Mouse (Mus musculus): ENCODE measurements around the gene Dnmt1.

Dnmt1 gene

DNA sequence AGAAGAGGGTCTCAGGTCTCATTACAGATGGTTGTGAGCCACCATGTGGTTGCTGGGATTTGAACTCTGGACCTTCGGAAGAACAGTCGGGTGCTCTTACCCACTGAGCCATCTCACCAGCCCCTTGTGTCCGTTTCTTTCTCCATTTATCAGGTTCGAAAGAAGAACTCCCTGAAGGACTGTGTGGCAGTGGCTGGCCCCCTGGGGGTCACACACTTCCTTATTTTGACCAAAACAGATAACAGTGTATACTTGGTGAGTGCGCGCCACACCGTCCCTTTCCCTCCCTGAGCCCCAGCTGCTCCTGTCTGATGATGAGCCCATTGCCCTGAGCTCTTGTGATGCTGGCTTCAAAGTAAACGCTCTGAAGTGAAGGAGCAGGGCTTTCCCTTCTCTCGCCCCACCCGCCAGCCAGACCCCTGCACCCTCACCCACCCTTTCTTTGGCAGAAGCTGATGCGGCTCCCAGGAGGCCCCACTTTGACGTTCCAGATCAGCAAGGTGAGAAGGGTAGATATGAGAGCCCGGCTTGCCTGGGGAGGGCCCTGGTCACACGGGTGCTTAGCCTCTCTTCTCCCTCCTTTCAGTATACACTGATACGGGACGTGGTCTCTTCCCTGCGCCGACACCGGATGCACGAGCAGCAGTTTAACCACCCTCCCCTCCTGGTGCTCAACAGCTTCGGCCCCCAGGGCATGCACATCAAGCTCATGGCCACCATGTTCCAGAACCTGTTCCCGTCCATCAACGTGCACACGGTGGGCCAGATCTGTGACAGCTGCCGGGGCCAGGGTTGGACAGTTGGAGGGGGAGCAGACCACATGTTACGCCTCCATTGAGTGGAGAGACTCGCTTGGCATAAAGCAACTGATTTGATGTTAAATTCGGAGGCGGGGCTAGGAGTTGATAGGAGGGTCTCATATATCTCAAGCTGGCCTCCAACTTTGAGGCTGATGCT, 70.2 kb downstream of the Dnmt1 start:
- no peak for ATAC-seq (ENCODE audit: insufficient number of reproducible peaks, low FRiP score, low TSS enrichment)

DNA sequence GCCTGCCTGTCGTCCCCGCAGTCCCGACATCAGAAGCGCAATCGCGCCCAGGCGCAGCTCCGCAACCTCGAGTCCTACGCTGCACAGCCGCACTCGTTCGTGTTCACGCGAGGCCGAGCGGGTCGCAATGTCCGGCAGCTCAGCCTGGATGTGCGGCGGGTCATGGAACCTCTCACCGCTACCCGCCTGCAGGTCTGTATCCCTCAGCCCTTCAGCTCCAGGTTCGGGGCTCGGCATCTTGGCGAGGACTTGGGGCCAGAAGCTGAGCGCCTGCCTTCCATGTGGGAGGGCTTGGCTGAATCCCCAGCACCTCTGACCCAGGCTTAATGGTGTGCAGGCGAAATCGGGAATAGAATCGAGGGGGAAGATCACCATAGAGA, 71.3 kb downstream of the Dnmt1 start:
- 0 out of 2 replicates have a peak, but pooled peaks have one; percentile 2 for ATAC-seq (ENCODE audit: insufficient number of reproducible peaks, low FRiP score, low TSS enrichment)

DNA sequence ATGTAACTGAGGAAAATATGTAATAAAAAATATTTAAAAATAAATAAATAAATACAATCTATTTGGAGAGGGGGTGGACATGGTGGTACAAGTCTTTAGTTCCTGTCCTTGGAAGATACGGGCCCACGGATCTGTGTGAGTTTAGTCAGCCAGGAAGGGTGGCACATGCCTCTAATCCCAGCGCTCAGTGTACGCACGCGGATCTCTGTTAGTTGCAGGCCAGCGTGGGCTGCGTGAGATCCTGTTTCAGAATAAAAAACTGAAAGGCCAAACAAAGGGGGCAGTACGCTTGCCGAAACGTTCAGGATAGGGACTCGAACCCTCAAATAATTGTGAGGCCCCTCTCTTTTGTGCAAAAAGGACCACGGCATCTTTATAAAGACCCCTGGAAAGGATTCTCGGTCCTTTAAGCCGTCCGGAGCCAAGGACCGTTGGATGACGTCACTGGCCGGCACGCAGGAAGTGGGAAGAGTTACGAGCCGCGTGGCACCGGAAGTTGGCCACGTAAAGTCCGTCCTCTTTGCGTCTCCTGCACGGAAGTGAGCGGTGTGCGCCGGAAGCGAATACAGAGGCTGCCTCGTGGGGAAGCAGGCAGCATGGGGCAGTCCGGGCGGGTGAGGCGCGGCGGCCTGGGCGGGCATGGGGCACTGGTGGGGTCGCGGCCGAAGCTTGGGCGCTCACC, 71.8 kb downstream of the Dnmt1 start, which contains the start of gene Ppan:
Gene Ppan, plus strand, starts transcription at position 472 of the 682 bp plus-strand sequence.
- peak; percentile 97 for ATAC-seq (ENCODE audit: insufficient number of reproducible peaks, low FRiP score, low TSS enrichment)

DNA sequence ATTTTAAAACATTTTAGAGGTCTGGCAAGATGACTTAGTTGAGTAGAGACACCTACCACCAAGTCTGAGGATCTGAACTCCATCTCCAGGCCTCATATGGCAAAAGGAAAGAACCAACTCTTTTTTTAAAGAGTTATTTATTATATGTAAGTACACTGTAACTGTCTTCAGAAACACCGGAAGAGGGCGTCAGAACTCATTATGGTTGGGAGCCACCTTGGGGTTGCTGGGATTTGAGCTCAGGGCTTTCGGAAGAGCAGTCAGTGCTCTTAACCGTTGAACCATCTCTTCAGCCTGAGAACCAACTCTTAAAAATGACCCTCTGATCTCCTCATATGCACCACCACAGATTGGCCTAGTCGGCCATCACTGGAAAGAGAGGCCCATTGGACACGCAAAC, 72.5 kb downstream of the Dnmt1 start:
- no peak for ATAC-seq (ENCODE audit: insufficient number of reproducible peaks, low FRiP score, low TSS enrichment)

DNA sequence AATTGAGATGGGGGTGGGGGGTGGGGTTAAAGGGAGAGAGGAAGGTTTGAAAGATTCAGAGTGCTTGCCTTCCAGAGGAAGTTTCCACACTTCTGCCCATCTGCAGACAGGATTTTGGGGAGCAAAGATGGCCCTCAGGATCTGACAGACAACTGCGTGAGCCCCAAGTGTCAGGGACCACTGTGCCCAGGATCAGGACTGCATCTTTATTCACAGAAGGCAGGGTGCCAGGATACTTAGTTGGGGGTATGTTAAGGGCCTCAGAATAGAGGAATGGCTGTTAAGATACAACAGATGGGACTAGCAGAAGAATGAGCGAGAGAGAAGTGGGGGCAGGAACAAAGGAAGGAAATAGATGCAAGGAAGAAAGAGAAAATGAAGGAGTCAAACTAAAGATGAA, 73.1 kb downstream of the Dnmt1 start:
- ATAC-seq (ENCODE audit: insufficient number of reproducible peaks, low FRiP score, low TSS enrichment): no peak

DNA sequence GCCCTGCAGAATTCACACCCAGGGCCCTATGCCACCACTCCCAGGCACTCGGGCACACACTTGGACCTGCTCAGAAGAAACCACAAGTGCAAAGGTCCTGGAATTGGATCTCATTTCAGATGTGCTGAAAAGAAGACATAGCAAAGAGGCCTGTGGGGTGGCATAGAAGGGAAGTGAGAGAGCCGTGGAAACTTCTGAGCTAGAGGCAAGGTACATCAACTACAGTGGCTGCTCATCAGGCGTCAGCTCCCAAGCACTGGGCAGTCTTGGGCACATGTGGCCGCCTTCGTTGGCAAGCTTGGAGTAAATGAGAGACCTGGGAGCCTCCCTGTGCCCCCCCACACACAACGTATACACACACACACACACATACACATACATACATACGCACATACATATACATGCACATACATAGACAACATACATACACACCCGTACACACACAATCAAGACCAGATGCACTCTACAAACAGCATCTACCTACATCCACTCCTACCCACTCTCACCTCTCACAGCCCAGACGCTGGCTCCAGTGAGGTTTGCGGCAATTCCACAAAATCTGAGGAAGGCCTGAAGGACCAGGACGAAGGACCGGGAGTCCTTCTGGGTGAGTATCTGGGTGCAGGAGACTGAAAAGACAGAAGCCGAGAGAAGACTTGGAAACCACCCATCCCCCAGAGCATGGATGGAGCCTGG, 80.4 kb downstream of the Dnmt1 start, which contains the start of gene Angptl6:
Gene Angptl6, minus strand, starts transcription at position 631 of the 696 bp plus-strand sequence.
- no peak for ATAC-seq (ENCODE audit: insufficient number of reproducible peaks, low FRiP score, low TSS enrichment)

DNA sequence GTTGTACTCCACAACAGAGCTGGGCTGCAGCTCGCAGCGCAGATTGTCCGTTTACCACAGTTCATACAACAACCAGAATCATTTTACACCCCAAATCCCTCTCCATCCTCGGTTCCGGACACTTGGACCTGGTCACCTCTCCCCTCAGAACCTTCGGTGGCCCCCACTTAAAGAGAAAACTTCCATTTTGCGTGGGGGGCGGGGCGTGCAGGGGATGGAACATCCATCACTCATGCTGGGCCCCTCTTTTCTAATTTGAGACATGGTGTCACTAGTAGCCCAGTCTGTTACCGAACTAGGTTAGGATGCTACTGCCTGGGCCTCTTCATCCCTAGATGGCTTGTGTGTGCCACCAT, 81.0 kb downstream of the Dnmt1 start:
- ATAC-seq (ENCODE audit: insufficient number of reproducible peaks, low FRiP score, low TSS enrichment): 0 out of 2 replicates have a peak, but pooled peaks have one; percentile 12

DNA sequence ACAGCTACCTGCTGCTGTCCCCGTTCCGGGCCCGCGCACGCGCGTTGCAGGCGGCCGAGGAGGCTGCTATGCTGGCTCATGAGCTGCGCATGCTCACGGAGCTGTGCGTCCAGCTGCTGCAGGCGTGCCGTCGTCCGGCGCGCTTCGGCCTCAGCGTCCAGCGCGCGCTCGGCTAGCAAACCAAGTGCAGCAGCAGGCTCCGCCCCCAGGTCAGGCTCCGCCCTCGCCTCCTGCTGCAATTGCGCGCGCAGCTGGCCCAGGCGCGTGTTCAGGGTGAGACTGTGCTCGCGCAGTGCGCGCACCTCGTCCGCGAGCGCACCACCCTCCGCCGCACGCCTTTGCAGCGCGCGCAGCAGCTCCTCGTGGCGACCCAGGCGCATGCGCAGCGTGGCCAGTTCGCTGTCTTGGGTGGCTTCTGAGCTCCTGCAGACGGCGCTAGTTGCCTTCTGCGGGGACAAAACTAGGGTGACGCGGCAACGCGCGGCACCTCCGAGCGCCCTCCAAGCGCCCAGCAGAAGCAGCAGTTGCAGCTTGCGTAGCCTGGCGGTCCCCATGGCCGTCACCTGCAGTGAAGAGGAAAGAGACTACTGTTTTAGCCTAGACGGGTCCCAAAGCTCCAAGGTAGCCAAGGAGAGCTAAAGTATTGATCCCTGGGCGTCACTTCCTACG, 81.5 kb downstream of the Dnmt1 start:
- peak; percentile 92 for ATAC-seq (ENCODE audit: insufficient number of reproducible peaks, low FRiP score, low TSS enrichment)

DNA sequence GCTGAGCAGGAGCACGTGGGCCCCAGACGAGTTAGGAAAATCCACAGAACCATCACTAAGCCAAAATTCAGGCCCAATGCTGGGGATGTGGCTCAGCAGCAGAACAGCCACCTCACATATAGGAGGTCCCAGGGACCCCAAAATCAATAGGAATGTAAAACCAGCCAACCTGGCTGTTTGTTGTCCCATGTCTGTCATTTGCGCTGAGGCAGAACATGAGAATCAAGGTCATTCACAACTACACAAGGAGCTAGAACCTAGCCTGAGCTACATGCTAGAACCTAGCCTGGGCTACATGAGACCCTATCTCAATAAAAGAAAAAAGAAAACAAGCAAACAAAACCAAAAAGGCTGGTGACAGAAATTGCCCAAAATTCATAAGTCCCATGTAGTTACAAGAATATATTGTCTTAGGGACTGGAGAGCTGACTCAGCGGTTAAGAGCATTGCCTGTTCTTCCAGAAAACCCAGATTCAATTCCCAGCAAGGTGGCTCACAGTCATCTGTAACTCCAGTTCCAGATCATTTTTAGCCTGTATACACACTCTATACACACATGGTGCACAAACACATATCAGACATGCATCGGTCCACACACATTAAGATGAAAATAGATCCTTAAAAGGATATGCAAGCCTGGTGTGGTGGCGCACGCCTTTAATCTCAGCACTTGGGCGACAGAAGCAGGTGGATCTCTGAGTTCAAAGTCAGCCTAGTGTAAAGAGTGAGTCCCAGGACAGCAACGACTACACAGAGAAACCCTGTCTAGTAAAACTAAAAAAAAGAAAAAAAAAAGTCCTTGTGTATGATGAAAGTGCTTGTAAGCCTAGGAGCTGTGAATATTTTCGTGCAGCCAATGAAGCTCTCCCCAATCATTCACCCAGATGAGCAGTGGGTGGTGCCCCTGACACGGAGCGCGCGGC, 82.3 kb downstream of the Dnmt1 start:
- no peak for ATAC-seq (ENCODE audit: insufficient number of reproducible peaks, low FRiP score, low TSS enrichment)

DNA sequence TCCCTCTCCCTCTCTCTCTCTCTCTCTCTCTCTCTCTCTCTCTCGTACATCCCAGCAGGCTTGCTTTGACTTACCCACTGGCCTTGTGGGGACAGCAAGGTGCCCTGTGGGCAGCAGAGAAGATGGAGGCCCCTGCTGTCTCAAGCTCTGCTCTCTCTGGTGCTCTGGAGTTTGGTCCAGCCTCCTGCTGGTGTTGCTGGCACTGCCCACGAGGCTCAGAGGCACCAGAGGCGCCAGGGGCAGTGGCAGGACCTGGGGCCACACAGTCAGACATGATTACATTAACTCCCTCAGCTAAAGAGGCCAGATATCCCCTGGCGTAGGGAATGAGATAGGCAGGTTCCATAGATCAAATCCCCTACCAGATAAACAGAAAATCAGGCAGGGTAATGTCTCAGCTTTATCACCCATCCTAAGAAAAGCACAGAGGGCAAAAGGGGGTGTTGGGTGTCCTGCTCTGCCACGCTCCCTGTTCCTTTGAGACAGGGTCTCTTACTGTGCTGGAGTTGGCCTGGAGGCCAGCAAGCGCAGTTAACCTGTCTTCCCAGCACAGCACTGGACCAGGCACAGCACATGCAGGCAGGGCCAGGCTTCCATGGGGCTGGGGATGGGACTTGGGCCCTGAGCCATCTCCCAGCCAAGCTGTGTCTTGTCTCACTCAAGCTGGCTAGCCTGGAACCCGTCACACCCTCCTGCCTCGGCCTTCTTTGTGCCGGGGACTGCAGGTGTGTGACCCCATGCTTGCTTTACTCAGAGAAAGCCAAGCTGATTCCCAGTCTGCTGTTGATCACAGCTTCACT, 83.2 kb downstream of the Dnmt1 start:
- ATAC-seq (ENCODE audit: insufficient number of reproducible peaks, low FRiP score, low TSS enrichment): no peak

DNA sequence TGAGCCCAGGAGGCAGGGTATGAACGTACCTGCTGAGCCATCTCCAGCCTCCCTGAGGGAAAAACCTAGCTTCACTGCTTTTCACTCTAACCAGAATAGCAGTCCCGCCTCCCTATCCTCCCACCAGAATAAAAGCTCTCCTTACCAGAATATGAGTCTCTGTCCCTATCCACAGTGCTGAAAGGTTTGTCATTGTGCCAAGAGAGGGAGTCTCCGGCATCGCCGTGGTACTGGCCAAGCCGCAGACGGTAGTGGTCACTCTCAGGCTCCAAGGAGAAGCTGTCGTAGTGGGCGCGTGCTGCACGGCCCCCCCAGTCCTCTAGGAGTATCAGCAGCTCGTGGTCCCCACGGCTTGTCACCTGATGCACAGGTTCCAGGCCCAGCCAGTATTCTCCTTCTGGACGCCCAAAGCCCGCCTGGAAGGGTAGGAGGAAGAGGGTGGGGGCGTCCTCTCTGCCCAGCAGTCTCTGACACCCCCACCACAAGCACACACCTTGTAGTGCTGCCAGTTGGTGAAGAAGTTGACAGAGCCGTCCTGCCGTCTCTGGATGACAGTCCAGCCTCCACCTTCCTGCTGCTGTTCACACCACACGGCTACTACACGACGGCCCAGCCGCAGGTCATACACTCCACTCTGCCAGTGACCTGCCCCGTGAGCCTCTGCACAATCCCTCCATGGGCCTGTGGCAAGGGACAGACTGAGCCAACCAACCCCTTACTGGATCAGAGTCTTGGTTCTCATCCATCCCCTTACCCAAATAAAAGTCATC, 84.5 kb downstream of the Dnmt1 start:
- ATAC-seq (ENCODE audit: insufficient number of reproducible peaks, low FRiP score, low TSS enrichment): no peak

DNA sequence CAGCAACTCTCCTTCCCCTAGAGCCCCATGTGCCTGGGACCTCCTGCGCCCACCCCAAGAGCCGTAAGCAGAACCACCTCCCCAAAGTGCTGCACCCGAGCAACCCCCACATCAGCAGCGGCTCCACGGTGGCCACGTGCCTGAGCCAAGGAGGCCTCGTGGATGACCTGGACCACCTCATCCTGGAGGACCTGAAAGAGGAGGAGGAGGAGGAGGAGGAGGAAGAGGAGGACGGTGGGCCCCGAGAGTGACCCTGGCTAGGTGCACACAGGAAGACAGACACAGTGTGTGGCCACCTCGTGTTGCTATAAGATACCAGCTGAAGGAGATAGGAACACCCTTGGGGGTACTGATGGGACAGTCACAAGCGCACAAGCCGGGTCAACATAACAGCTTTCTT, 86.2 kb downstream of the Dnmt1 start:
- no peak for ATAC-seq (ENCODE audit: insufficient number of reproducible peaks, low FRiP score, low TSS enrichment)

DNA sequence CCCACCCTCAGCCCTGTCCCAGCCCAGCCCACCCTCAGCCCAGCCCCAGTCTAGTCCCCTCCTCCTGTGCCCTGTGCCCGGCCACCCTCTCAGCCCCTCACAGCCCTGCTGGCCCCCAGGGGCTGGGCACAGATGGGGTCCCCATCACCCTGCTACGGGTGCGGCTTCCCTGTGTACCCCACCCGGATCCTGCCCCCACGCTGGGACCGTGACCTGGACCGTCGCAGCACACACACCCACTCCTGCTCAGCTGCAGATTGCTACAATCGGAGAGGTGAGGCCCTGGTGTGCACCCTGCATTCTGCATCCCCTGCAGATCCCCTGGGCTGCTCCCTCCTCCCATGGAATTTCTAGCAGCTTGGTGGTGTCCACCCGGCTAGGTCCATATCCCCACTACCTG, 86.7 kb downstream of the Dnmt1 start:
- ATAC-seq (ENCODE audit: insufficient number of reproducible peaks, low FRiP score, low TSS enrichment): no peak

DNA sequence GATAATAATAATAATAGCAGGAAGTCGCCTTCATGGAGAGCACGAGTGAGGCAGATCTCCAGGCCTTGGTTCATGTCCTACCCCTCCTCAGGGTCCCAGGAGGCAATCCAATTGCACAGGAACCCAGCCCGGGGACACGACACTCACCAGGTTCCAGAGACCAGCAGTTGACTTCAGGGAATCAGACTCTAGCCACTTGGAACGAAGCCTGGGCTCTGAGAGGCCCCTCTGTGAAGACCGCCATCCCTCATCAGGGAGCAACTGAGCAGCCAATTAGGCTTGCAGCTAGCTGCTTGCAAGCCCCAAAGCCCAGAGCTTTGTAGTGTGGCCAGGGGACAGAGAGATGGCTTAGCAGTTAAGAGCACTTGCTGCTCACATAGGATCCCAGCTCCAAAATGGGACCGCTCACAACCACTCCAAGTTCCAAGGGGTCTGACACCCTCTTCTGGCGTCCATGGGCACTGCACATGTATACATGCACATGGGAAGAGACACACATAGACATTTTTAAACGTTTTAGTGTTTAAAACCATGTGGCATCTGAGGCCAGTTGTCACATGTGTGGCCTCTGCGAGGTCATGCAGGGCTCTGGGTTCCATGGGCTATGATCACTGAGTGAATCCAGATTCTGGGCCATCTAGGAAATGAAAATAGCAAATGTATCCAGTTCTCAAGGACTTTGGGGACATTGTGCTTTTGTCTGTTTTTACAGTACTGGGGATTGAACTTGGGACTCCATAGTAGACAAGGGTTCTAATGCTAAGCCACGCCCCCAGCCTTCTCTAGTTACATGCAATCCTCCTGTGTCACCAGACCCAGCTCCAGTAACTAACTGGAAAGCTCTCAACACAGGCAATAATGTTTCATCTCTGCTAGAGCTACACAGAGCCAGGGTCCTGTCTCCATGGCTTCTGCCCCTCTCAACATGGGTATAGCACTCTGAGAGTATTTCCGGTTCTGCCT, 89.2 kb downstream of the Dnmt1 start:
- no peak for ATAC-seq (ENCODE audit: insufficient number of reproducible peaks, low FRiP score, low TSS enrichment)

DNA sequence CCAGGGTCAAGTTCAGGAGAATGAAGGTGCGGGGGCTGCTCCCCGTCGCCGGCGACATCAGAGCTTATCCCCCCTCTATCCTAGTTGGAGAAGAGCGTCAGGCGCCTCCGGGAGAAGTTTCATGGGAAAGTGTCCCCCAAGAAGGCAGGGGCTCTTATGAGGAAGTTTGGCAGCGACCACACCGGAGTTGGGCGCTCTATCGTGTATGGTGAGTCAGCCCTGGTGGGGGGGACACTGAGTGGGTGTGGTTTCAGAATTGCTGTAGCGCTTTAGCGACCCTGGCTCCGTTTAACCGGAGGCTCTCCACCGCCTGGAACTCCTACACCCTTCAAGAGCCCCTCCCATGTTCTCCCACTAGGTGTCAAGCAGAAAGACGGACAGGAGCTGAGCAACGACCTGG, 90.4 kb downstream of the Dnmt1 start:
- ATAC-seq (ENCODE audit: insufficient number of reproducible peaks, low FRiP score, low TSS enrichment): no peak

DNA sequence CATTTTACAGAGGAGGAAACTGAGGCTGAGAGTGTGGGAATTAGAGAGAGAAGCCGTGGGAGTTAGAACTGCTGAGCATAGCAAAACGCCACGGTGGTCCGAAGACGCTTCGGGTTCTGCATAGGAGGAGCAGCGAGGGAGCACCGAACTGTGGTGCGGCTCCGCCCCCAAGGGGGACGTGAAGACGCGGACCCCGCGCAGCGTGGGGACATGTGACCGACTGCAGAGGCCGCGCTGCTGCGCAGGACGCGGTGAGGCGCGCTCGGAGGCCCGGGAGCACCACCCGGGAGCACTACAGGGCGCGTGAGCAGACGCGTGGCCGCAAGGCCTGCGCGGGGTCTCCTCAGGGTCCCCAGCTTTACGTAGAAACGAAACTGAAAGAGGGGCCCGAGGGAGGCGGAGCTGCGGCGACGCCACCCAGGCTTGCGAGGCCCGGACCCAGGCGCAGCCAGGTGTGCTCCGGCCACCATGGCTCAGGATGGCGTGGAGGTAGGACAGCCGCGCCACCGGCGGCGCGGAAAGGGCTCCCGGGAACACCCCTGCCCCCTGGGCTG, 91.2 kb downstream of the Dnmt1 start, which contains the start of gene A230050P20Rik:
Gene A230050P20Rik, plus strand, starts transcription at position 195 of the 554 bp plus-strand sequence.
- ATAC-seq (ENCODE audit: insufficient number of reproducible peaks, low FRiP score, low TSS enrichment): peak; percentile 73
